Mouse (Mus musculus) G1E-ER4 (cell line): Measurements from ENCODE around the gene Rbbp9. TPM values are rescaled to one million over a fixed set of nuclear protein-coding genes. Genes with fewer than 3 reads are reported as not detected.

Experiments used
- GATA1 ChIP-seq: IDR thresholded peaks from one replicate; pipeline ENCODE4 v1.8.0; 2012; ENCODE audit warnings: low read length, inconsistent platforms
- polyA plus RNA-seq: library from polyadenylated mRNA; stranded (reverse); fragments of >175 nt; gene quantifications from 2 replicates; pipeline ENCODE4 v1.2.3, GENCODE M21; 2012

Gene Rbbp9
- polyA plus RNA-seq, result 1.2 and 1.4 TPM in 2 replicates

- TF ChIP-seq GATA1, result no peak
Measured at GRCm38 (mm10) chr2:144550529-144550928, at the start of gene Rbbp9. Rbbp9 (minus strand) TSS chr2:144550869.

- no peak for TF ChIP-seq GATA1
Measured at GRCm38 (mm10) chr2:144599831-144600687, 49.4 kb upstream of the Rbbp9 start, which contains the start of gene Dtd1. Dtd1 (plus strand) TSS chr2:144599897.

DNA sequence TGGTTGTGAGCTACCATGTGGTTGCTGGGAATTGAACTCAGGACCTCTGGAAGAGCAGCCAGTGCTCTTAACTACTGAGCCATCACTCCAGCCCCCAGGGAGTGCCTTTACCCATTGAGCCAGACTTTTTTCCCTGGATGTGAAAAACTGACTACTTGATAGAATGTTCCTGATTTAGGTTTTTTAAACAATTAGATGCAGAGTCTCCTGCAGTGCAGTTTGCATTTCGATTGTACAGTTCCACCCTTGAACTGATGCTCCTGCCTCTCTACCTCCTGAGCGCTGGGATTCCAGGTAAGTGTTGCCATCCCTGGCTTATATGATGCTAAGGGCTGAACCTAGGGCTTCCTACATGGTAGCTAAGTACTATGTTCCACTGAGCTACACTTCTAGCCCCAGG lies 47.3 kb upstream of the Rbbp9 start:
- no peak for TF ChIP-seq GATA1

GRCm38 (mm10) chr2:144593951-144594651 lies 43.4 kb upstream of the Rbbp9 start, which contains the start of gene Smim26:
Smim26 (plus strand) TSS chr2:144594054.
- no peak for TF ChIP-seq GATA1

GRCm38 (mm10) chr2:144588723-144589122 lies 38.1 kb upstream of the Rbbp9 start:
- TF ChIP-seq GATA1, result no peak

- no peak for TF ChIP-seq GATA1
Measured at GRCm38 (mm10) chr2:144555820-144556552, 5.3 kb upstream of the Rbbp9 start, which contains the start of gene Sec23b. Sec23b (plus strand) TSS chr2:144556229.

- TF ChIP-seq GATA1, result no peak
Measured at GRCm38 (mm10) chr2:144555286-144555819, 4.7 kb upstream of the Rbbp9 start.

DNA sequence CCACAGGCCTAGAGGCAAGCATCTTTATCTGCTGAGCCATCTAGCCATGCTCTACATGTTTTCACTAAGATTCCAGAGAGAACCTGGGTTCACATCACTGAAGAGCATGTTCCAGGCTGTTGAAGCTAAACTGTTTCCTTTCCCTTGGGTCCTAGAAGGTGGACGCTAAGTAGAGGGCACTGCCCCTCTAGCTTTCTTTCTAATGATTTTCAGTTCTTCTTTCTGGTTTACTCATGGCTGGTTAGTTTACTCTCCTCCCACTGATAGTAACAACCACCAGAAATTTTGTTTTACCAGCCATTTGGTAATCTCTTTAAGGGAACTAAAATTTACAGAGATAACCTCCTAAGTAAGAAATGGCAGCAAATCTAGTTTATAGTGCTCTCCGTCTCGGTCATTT lies 3.2 kb upstream of the Rbbp9 start:
- TF ChIP-seq GATA1, result no peak

DNA sequence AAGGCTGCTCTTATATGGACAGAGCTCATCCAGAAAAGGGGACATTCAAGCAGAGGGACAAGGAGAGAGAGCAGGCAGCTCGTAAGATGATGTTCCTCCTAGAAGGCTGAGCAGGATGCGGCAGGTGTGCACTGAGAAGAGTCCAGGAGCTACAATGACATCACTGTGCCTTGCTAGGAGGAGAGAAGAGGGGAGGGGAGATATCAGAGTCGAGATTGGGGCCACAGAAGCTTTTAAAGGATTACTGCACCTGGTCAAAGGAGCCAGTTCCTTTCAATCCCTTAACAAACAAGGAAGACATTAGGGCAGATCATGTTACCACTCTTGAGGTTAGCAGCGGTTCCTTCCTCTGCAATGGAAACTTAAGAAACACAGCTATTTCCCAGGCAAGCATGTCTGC lies 3.1 kb downstream of the Rbbp9 start:
- no peak for TF ChIP-seq GATA1

DNA sequence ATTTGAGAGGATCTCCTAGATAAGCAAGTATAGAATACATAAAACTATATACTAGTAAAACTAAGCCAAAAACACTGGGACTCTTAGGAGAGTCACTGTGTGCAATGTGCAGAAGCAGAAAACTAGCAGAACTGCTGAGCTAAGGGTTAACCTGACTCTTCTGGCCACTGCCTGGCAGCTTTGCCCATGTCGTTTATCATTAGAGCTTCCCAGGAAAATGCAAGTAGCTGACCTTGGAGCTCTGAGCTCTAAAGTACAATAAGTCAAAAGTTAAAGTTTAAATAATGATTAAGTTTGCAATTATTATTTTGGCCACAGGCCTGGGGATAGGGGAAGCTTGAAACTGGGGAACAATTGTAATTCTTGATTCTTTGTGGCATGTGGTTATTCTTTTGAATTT lies 5.2 kb downstream of the Rbbp9 start:
- no peak for TF ChIP-seq GATA1

GRCm38 (mm10) chr2:144545061-144545460 lies 5.6 kb downstream of the Rbbp9 start:
- TF ChIP-seq GATA1, result no peak

DNA sequence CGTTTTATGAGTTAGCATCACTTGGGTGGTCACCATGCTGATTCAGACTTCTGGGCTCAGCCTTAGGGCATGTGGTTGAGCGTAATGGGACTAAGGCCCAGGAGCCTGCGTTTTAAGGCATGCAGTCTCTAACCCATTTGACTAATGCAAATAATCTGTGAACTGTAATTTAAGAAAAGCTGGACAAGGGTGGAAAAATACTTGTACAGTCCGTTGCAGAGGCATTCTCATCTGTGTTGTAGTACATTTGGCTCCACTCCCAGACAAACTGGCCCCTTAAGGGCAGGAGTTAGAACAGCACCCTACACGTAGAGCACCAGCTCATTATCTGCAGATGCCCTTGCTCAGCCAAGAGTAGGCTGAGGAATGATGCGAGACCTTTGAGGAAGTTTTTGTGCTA lies 6.0 kb downstream of the Rbbp9 start:
- TF ChIP-seq GATA1, result no peak

DNA sequence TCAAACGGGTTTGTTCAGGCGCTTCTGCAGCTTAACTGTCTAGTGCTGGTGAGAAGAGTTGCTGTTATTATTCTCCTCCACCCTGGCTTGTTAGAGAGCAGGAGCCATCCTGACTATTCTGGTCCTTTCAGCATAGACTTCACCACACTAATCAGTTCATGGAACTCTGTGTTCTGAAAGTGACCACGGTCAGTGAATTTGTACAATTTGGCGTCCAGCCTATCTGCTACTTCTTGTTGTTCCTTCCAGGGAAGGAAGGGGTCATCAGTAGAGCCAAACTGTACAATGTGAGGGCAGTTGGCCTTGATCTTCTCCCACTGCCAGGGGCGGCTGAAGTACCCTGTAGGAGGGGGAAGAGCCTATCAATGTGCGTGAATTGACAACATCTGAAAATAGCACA lies 7.0 kb downstream of the Rbbp9 start:
- no peak for TF ChIP-seq GATA1

DNA sequence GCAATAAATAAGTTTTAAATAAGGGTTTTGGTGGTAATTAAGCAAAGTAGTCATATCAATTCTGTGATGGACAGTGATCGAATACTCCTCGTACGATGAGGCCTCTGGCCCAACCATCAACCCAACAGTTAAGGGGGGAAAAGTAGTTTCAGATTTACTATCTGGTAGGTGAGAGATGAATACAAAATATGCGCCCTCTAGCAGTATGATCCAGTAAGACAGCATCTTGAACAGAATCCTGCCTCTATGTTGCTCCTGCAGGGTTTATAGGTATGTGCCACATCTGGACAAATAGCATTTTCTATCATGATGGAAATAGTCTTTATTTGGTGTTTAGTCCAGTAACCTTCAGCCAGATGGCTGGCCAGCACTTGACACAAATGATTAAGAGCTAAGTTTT lies 9.4 kb downstream of the Rbbp9 start:
- TF ChIP-seq GATA1, result no peak

DNA sequence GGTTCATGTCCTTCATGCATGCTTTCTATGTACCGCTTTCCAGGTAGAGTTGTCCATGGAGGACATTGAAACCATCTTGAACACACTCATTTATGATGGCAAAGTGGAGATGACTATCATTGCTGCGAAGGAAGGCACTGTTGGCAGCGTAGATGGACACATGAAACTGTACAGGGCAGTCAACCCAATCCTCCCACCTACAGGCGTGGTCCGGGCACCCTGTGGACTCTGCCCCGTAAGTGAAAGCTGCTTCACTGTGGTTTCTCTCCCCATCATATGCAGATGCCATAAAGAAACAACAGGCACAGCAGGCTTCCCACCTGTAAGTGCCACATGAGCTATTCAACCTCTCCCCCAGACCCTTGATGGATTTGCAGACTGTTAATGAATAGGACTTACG lies 13.5 kb downstream of the Rbbp9 start:
- TF ChIP-seq GATA1, result no peak

GRCm38 (mm10) chr2:144527821-144528174 lies 22.9 kb downstream of the Rbbp9 start:
- no peak for TF ChIP-seq GATA1
